Mouse (Mus musculus): ENCODE measurements around the gene Snap25. TPM values are rescaled to one million over a fixed set of nuclear protein-coding genes. Genes with fewer than 3 reads are reported as not detected.

Gene Snap25
- polyA plus RNA-seq, 1 experiment = not detected

DNA sequence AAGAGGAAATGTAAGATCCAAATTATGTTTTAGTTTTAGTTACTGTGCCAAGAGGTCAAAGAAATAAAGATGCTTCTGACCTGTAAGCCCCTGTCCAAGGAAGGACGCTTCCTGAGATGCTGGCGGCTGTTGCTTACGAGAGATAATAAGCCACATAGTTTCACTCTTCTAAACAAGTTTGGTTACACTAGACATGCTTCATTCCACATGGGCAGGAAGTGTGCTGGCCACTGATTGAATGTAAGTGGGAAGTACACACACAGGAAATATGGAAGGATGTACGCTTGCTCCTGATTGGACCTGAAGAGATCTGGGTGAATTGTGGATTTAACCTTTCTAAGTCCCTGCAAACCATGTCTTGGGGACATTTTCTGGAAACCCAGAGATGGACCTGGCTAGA, 114.4 kb downstream of the Snap25 start:
- no peak for TF ChIP-seq GATA1 (IDR thresholded peaks at IDR 0.05; ENCODE audit: low read length)

Other genes starting within 250 kb of the Snap25 start
- gene Ankef1, start 211.5 kb upstream of the Snap25 start, polyA plus RNA-seq (2012) = not detected in 2 replicates
- gene AL731706.2, start 172.2 kb downstream of the Snap25 start, polyA plus RNA-seq (2012) = not detected in 2 replicates
- 0.43 and 0.55 TPM in 2 replicates for gene Slx4ip, start 177.8 kb downstream of the Snap25 start, polyA plus RNA-seq (2012)
- gene AL731706.1, start 177.9 kb downstream of the Snap25 start, polyA plus RNA-seq (2012) = 1.3 and 1.7 TPM in 2 replicates
- gene Mkks, start 177.9 kb downstream of the Snap25 start, polyA plus RNA-seq (2012) = 0.11 and 0.22 TPM in 2 replicates